In genomic region chr7:100371495-100372451, GRCm38 (mm10) we compare ENCODE assay signal across 8 mouse cellular contexts. TPM values are rescaled to one million over a fixed set of nuclear protein-coding genes. Genes with fewer than 3 reads are reported as not detected.
DNase-seq lines count a peak whose midpoint lies in the region; ATAC-seq lines count a peak whose summit lies in the region.

C2cd3 (plus strand) TSS chr7:100372233.
Ppme1 (minus strand) TSS chr7:100372307.

- H3K4me3 ChIP-seq in brown adipose tissue, adult 24 weeks (ENCODE audit: insufficient read depth, low read depth, low read length) = peak within 1 kb of the TSS; percentile 76
- H3K4me3 ChIP-seq in heart, embryonic 13.5 days = peak within 1 kb of the TSS; percentile 77
- H3K4me3 ChIP-seq in liver, embryonic 12.5 days = peak within 1 kb of the TSS; percentile 83
- peak within 1 kb of the TSS; percentile 83 for H3K4me3 ChIP-seq in stomach, embryonic 15.5 days (replicated peaks)

- H3K27me3 ChIP-seq in heart, embryonic 13.5 days (replicated peaks) = no peaks in the 10 kb centered on the region
- H3K27me3 ChIP-seq in liver, embryonic 12.5 days (replicated peaks) = no peaks in the 10 kb centered on the region
- no peaks in the 10 kb centered on the region for H3K27me3 ChIP-seq in stomach, embryonic 15.5 days (replicated peaks)

- DNase-seq in CD4-positive, CD25-positive, alpha-beta regulatory T cell, adult 2 months (ENCODE audit: low read depth, low spot score) = peak; percentile 98
- DNase-seq in fat pad, adult 2 months (ENCODE audit: extremely low read depth, low read depth, low spot score) = peak; percentile 100
- DNase-seq in kidney, postnatal 10 days = peak; percentile 99
- peak; percentile 99 for DNase-seq in natural killer cell, adult 2 months (ENCODE audit: low spot score in 2 of 2)

- WGBS in heart, embryonic 13.5 days = under 1% methylated on average over 54 of the region's 54 CpGs
- under 1% methylated on average over 54 of the region's 54 CpGs for WGBS in liver, embryonic 12.5 days (ENCODE audit: insufficient replicate concordance)
- under 1% methylated on average over 54 of the region's 54 CpGs for WGBS in stomach, embryonic 15.5 days

- H3K9me3 ChIP-seq in heart, embryonic 13.5 days = no peaks in the 10 kb centered on the region
- no peaks in the 10 kb centered on the region for H3K9me3 ChIP-seq in liver, embryonic 12.5 days (replicated peaks)
- H3K9me3 ChIP-seq in stomach, embryonic 15.5 days = no peaks in the 10 kb centered on the region

- peak within 1 kb of the TSS; percentile 91 for H3K9ac ChIP-seq in heart, embryonic 13.5 days
- peak within 1 kb of the TSS; percentile 91 for H3K9ac ChIP-seq in liver, embryonic 12.5 days
- H3K9ac ChIP-seq in stomach, embryonic 15.5 days = peak within 1 kb of the TSS; percentile 77

- H3K36me3 ChIP-seq in heart, embryonic 13.5 days = peaks cover 21% of the 10 kb centered on the region
- H3K36me3 ChIP-seq in liver, embryonic 12.5 days = peaks cover 23% of the 10 kb centered on the region
- peaks cover 4% of the 10 kb centered on the region; the same call in 1 of the 2 replicates for H3K36me3 ChIP-seq in stomach, embryonic 15.5 days

- H3K27ac ChIP-seq in brown adipose tissue, adult 24 weeks (replicated peaks; ENCODE audit: low read depth, low read length) = peak within 1 kb of the TSS; percentile 69
- H3K27ac ChIP-seq in heart, embryonic 13.5 days (replicated peaks) = peak within 1 kb of the TSS; percentile 94
- H3K27ac ChIP-seq in liver, embryonic 12.5 days = peak within 1 kb of the TSS; percentile 94
- H3K27ac ChIP-seq in stomach, embryonic 15.5 days = peak within 1 kb of the TSS; percentile 91

- peak; percentile 96 for ATAC-seq in heart, embryonic 13.5 days (ENCODE audit: extremely low read depth, insufficient number of reproducible peaks, low FRiP score, low TSS enrichment)
- ATAC-seq in liver, embryonic 12.5 days = peak; percentile 96
- peak; percentile 98 for ATAC-seq in stomach, embryonic 15.5 days (ENCODE audit: insufficient read depth, low FRiP score, low read depth)

- H3K4me1 ChIP-seq in brown adipose tissue, adult 24 weeks (ENCODE audit: control insufficient read depth, insufficient read depth, insufficient read length, low read length) = no peaks in the 10 kb centered on the region
- H3K4me1 ChIP-seq in heart, embryonic 13.5 days = peaks cover 27% of the 10 kb centered on the region
- H3K4me1 ChIP-seq in liver, embryonic 12.5 days = peaks cover 33% of the 10 kb centered on the region
- H3K4me1 ChIP-seq in stomach, embryonic 15.5 days = peaks cover 6% of the 10 kb centered on the region; the same call in 1 of the 2 replicates

- H3K4me2 ChIP-seq in heart, embryonic 13.5 days = peak within 1 kb of the TSS; percentile 78
- peak within 1 kb of the TSS; percentile 85 for H3K4me2 ChIP-seq in liver, embryonic 12.5 days
- H3K4me2 ChIP-seq in stomach, embryonic 15.5 days = peak within 1 kb of the TSS; percentile 61

RNA-seq across cellular contexts. Expression of gene C2cd3, which starts in this region (rescaled TPM):
- polyA plus RNA-seq in brown adipose tissue, adult 24 weeks (2012; ENCODE audit: insufficient read depth, insufficient read length, missing spikeins) = 5.7 and 9.1 TPM in 2 replicates
- 12.8 and 13.1 TPM in 2 replicates for polyA plus RNA-seq in heart, embryonic 13.5 days (2015; fragmentation: Nextera tagmentation; extraction: Ambion mirVana)
- 14.0 and 15.4 TPM in 2 replicates for polyA plus RNA-seq in liver, embryonic 12.5 days (2016; fragmentation: Nextera tagmentation; extraction: Ambion mirVana)
- polyA plus RNA-seq in stomach, embryonic 15.5 days (2015; fragmentation: Nextera tagmentation; extraction: Ambion mirVana) = 17.7 and 18.5 TPM in 2 replicates

RNA-seq across cellular contexts. Expression of gene Ppme1, which starts in this region (rescaled TPM):
- polyA plus RNA-seq in brown adipose tissue, adult 24 weeks (2012; ENCODE audit: insufficient read depth, insufficient read length, missing spikeins) = 34.9 and 38.1 TPM in 2 replicates
- polyA plus RNA-seq in heart, embryonic 13.5 days (2015; fragmentation: Nextera tagmentation; extraction: Ambion mirVana) = 50.2 and 56.6 TPM in 2 replicates
- polyA plus RNA-seq in liver, embryonic 12.5 days (2016; fragmentation: Nextera tagmentation; extraction: Ambion mirVana) = 32.5 and 33.5 TPM in 2 replicates
- 51.4 TPM in 2 replicates for polyA plus RNA-seq in stomach, embryonic 15.5 days (2015; fragmentation: Nextera tagmentation; extraction: Ambion mirVana)

Comparison
In these comparisons a context has a peak if more than half of its experiments do, and no peak if none do; other contexts are left out.
1. Peak in every context shown above with its lines: DNase-seq, ATAC-seq, H3K4me3 ChIP-seq and H3K27ac ChIP-seq.